8 mouse cellular contexts compared by ENCODE assay signal in the genomic region with DNA sequence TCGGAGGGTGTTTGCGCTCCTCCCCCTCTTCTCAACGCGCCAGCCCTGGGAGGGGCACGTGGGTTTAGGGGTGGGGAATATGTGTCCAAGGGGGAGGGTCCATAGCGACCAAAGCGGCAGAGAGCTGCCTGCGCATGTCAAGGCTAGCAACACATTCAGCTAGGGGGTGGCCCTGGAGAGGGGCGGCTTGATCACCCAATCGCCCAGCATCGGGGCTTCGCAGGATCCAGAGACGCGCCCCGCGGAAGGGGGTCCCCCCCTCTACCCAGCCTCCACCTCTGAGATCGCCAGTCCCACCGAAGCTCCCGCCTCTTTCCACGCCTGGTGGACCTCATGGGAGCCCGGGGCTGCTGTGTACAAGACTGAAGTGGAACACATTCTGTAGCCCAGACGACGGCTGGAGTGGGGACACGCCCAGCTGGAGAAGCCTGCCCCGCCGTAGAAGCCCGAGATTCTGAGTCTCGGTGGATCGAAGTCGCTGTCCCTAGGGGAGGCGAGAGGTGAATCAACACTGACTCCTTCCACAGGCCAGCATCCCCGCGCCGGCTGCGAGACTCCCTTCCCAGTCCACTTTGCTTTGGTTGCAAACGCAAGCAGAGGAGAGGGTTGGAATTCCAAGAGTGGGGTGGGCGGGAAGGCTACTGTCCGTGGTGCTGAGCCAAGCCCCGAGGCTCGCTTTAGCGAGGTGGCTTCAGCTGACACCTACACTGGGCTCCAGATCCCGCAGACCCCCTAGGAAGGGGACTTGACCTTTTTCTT. TPM values are rescaled to one million over a fixed set of nuclear protein-coding genes. Genes with fewer than 3 reads are reported as not detected.
DNase-seq lines count a peak whose midpoint lies in the region; ATAC-seq and TF ChIP-seq lines count a peak whose summit lies in the region.

Gene Scn3b (plus strand): TSS at position 115 of the 759 bp plus-strand sequence.

- TF ChIP-seq CTCF in Patski (IDR thresholded peaks at IDR 0.05) = no peak

- in situ Hi-C loops in Patski (cut with MboI; ENCODE audit: low pct_unique_long_range_greater_than_20kb) = no loop called here

- H3K4me1 ChIP-seq in hindbrain, embryonic 12.5 days = peaks cover 19% of the 10 kb centered on the region

- H3K27me3 ChIP-seq in Patski = no peaks in the 10 kb centered on the region
- H3K27me3 ChIP-seq in hindbrain, embryonic 12.5 days = peaks cover 7% of the 10 kb centered on the region

- peak within 1 kb of the TSS; percentile 52 for H3K4me3 ChIP-seq in hindbrain, embryonic 12.5 days

- peak within 1 kb of the TSS; percentile 61 for H3K9ac ChIP-seq in hindbrain, embryonic 12.5 days

- CTCF ChIA-PET in Patski (lab: Charles Lee) = no interaction called here

- H3K4me2 ChIP-seq in hindbrain, embryonic 12.5 days (replicated peaks) = peak within 1 kb of the TSS; percentile 80

- H3K9me3 ChIP-seq in hindbrain, embryonic 12.5 days (replicated peaks) = no peaks in the 10 kb centered on the region

- no peak for DNase-seq in Patski (ENCODE audit: low read depth, low spot score)
- peak; percentile 86 for DNase-seq in brain, embryonic 18.5 days (ENCODE audit: low read depth, low spot score)
- peak; percentile 78 to 83 for DNase-seq in frontal cortex, postnatal 36 days (ENCODE audit: low spot score in 2 of 2)
- DNase-seq in left cerebral cortex, postnatal 36 days (ENCODE audit: low spot score in 2 of 2) = peak; percentile 81 to 83
- peak; percentile 16 for DNase-seq in skeletal muscle tissue, adult 2 months (ENCODE audit: low read depth, low spot score)

- H3K27ac ChIP-seq in hindbrain, embryonic 12.5 days = peak within 1 kb of the TSS; percentile 77

- intact Hi-C loops in left cerebral cortex, postnatal 36 days (cut with DNase I) = loop anchor here (1.0 kb wide), 2 partner anchors 22 to 28 kb away; no protein-coding TSS in a partner anchor

- POLR2A ChIA-PET in Patski (lab: Charles Lee) = no interaction called here

- peak; percentile 56 for ATAC-seq in Patski
- ATAC-seq in hindbrain, embryonic 12.5 days (ENCODE audit: low FRiP score) = peak; percentile 97
- ATAC-seq in megakaryocyte progenitor cell, adult 5-6 weeks (replicated peaks; ENCODE audit: poor library complexity) = peak; percentile 64
- ATAC-seq in activated CD4-positive, CD25-positive, alpha-beta regulatory T cell, adult 4 months = no peak

- under 1% methylated on average over 42 of the region's 42 CpGs for WGBS in hindbrain, embryonic 12.5 days

- no peaks in the 10 kb centered on the region for H3K36me3 ChIP-seq in hindbrain, embryonic 12.5 days

RNA-seq across cellular contexts. Expression of gene Scn3b, which starts in this region (rescaled TPM):
- 0.01 TPM for polyA plus RNA-seq in Patski (2021)
- 49.9 and 58.2 TPM in 2 replicates for polyA plus RNA-seq in hindbrain, embryonic 12.5 days (2016; fragmentation: Nextera tagmentation; extraction: Ambion mirVana)
- total RNA-seq in left cerebral cortex, postnatal 36 days (2021) = 100 to 1,000 TPM; 103 to 113 TPM
- 0.17 TPM in 1 of 2 replicates, not detected in the other for total RNA-seq in megakaryocyte progenitor cell, adult 5-6 weeks (2015)
- 0.10 TPM in 1 of 2 replicates, not detected in the other for total RNA-seq in megakaryocyte progenitor cell, adult 5-6 weeks (2017)
- not detected for polyA plus RNA-seq in activated CD4-positive, CD25-positive, alpha-beta regulatory T cell, adult 4 months (2017; shearing (Covaris generic))

Comparison
In these comparisons a context has a peak if more than half of its experiments do, and no peak if none do; other contexts are left out.
1. RNA of gene Scn3b (total RNA-seq): 103 to 113 TPM in left cerebral cortex, postnatal 36 days; 0.10 to 0.17 TPM in megakaryocyte progenitor cell, adult 5-6 weeks; every median in the first group is over 10 times any median in the second.
2. RNA of gene Scn3b (polyA plus RNA-seq): 49.9 to 58.2 TPM in hindbrain, embryonic 12.5 days; not detected in activated CD4-positive, CD25-positive, alpha-beta regulatory T cell, adult 4 months and 0.01 TPM in Patski (single experiment); every median in the first group is over 10 times any median in the second.
3. Peak in ATAC-seq in Patski; RNA of the gene not detected or under 1 TPM.
4. Peak in ATAC-seq in megakaryocyte progenitor cell, adult 5-6 weeks; RNA of the gene not detected or under 1 TPM.